Mouse (Mus musculus): ENCODE measurements around the gene Tarbp1. TPM values are rescaled to one million over a fixed set of nuclear protein-coding genes. Genes with fewer than 3 reads are reported as not detected.

The Tarbp1 gene
- polyA plus RNA-seq, 1 experiment from 2014 or later, result 1.4 TPM

GRCm38 (mm10) chr8:126504492-126505182, 29.8 kb upstream of the Tarbp1 start:
- Histone ChIP-seq H3K27ac (no peak overlapping the region), H3K36me3 (ENCODE audit: poor library complexity, severe bottlenecking) (no peaks in the 10 kb centered on the region), H3K9ac (no peak overlapping the region), H3K27me3 (no peaks in the 10 kb centered on the region), H3K4me2 (no peak overlapping the region), H3K4me3 (no peak overlapping the region), H3K4me1 (no peaks in the 10 kb centered on the region), H3K9me3 (replicated peaks) (peaks cover 3% of the 10 kb centered on the region; the same call in 1 of the 2 replicates)
- WGBS, result 89% methylated on average over 16 of the region's 16 CpGs
- ATAC-seq, result no peak

- ATAC-seq, result no peak
- Histone ChIP-seq H3K27ac (no peak overlapping the region), H3K4me3 (no peak overlapping the region), H3K4me1 (peaks cover 14% of the 10 kb centered on the region), H3K9ac (no peak overlapping the region), H3K4me2 (no peak overlapping the region), H3K27me3 (no peaks in the 10 kb centered on the region), H3K36me3 (ENCODE audit: poor library complexity, severe bottlenecking) (no peaks in the 10 kb centered on the region), H3K9me3 (replicated peaks) (peaks cover 3% of the 10 kb centered on the region; the same call in 1 of the 2 replicates)
- WGBS, result 52% methylated on average over 2 of the region's 2 CpGs
These were observed 27.9 kb upstream of the Tarbp1 start for GRCm38 (mm10) chr8:126502722-126503121.

DNA sequence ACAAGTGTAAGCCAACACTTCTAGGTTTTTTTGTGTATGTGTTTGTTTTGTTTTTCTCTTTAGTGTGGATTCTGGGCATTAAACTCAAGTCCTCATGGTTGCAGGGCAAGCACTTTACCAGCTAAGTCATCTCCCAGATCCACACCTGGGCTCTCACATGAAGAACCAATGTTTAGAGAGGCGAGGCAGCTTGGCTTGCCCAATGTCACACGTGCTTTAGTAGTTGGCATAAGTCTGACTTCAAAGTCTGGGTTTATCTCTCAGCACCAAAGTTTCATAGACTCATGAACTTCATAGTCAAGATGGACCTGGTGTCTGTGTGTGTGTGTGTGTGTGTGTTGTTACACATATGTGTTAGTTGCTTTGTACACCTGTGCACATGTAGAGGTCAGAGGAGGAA, 24.5 kb upstream of the Tarbp1 start:
- 97% methylated on average over 2 of the region's 2 CpGs for WGBS
- Histone ChIP-seq H3K9ac (no peak overlapping the region), H3K4me2 (no peak overlapping the region), H3K4me1 (peaks cover 16% of the 10 kb centered on the region), H3K9me3 (replicated peaks) (no peaks in the 10 kb centered on the region), H3K27me3 (no peaks in the 10 kb centered on the region), H3K27ac (no peak overlapping the region), H3K36me3 (ENCODE audit: poor library complexity, severe bottlenecking) (no peaks in the 10 kb centered on the region), H3K4me3 (no peak overlapping the region)
- no peak for ATAC-seq

GRCm38 (mm10) chr8:126498465-126498864, 23.6 kb upstream of the Tarbp1 start:
- Histone ChIP-seq H3K4me1 (peaks cover 16% of the 10 kb centered on the region), H3K4me2 (peak overlapping the region; percentile 61), H3K27me3 (no peaks in the 10 kb centered on the region), H3K36me3 (ENCODE audit: poor library complexity, severe bottlenecking) (no peaks in the 10 kb centered on the region), H3K9ac (peak overlapping the region; percentile 52; the same call in 1 of the 2 replicates), H3K4me3 (no peak overlapping the region; the same call in 1 of the 2 replicates), H3K9me3 (replicated peaks) (no peaks in the 10 kb centered on the region), H3K27ac (peak overlapping the region; percentile 91; the same call in 1 of the 2 replicates)
- ATAC-seq, result peak; percentile 17
- WGBS, result 9% methylated on average over 6 of the region's 6 CpGs

- Histone ChIP-seq H3K4me2 (peak overlapping the region; percentile 61), H3K9ac (peak overlapping the region; percentile 52), H3K36me3 (ENCODE audit: poor library complexity, severe bottlenecking) (no peaks in the 10 kb centered on the region), H3K9me3 (replicated peaks) (no peaks in the 10 kb centered on the region), H3K27me3 (no peaks in the 10 kb centered on the region), H3K4me1 (peaks cover 16% of the 10 kb centered on the region), H3K4me3 (peak overlapping the region; percentile 34), H3K27ac (peak overlapping the region; percentile 91)
- WGBS, result 3% methylated on average over 27 of the region's 27 CpGs
- ATAC-seq, result peak; percentile 95
These were observed 22.9 kb upstream of the Tarbp1 start for GRCm38 (mm10) chr8:126497541-126498428.

DNA sequence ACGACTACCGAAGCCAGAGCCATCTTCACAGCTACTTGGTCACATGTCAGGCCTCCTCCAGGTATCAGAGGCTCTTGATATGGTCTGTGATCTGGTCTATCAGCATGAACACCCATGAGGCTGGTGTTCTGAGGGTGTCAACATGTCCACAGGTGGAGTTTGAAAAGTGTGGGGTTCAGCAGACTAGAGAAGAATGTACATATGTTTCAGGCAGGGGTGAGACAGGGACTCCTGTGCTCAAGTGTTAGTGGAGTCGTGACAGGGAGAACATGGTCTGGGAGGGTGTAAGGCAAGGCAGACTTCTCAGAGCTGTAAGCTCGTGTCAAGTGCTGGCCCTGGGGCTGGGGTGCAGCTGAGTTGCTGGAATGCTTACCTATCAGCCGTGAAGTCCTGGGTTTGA, 22.1 kb upstream of the Tarbp1 start:
- H3K4me1 ChIP-seq, result peaks cover 16% of the 10 kb centered on the region
- H3K9ac ChIP-seq, result peak overlapping the region; percentile 9; the same call in 1 of the 2 replicates
- H3K4me3 ChIP-seq, result no peak overlapping the region
- H3K36me3 ChIP-seq (ENCODE audit: poor library complexity, severe bottlenecking), result no peaks in the 10 kb centered on the region
- 79% methylated on average over 5 of the region's 5 CpGs for WGBS
- no peaks in the 10 kb centered on the region for H3K9me3 ChIP-seq (replicated peaks)
- ATAC-seq, result no peak
- no peak overlapping the region for H3K27ac ChIP-seq
- H3K27me3 ChIP-seq, result no peaks in the 10 kb centered on the region
- H3K4me2 ChIP-seq, result no peak overlapping the region

DNA sequence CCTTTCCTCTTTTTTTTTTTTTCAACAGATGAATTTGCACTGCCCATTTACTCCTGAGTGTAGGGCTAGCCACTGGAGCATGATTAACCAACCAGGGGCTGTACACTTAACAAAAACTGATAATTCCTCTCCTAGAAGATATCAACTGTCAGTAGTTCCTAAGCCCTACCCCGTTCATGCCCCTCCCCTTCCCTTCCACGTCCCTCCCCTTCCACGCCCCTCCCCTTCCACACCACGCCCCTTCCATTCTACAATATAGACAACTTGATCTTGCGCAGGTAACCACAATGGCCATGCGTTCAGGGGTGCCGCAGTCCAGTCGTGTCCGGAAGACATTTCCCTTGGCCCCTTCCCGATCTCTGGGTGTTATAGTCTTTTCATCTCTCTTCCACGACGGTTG, 20.6 kb upstream of the Tarbp1 start:
- Histone ChIP-seq H3K9me3 (replicated peaks) (no peaks in the 10 kb centered on the region), H3K9ac (no peak overlapping the region), H3K27me3 (no peaks in the 10 kb centered on the region), H3K4me2 (no peak overlapping the region), H3K4me1 (peaks cover 16% of the 10 kb centered on the region), H3K36me3 (ENCODE audit: poor library complexity, severe bottlenecking) (no peaks in the 10 kb centered on the region), H3K4me3 (no peak overlapping the region), H3K27ac (no peak overlapping the region)
- no peak for ATAC-seq
- WGBS, result 81% methylated on average over 12 of the region's 12 CpGs

DNA sequence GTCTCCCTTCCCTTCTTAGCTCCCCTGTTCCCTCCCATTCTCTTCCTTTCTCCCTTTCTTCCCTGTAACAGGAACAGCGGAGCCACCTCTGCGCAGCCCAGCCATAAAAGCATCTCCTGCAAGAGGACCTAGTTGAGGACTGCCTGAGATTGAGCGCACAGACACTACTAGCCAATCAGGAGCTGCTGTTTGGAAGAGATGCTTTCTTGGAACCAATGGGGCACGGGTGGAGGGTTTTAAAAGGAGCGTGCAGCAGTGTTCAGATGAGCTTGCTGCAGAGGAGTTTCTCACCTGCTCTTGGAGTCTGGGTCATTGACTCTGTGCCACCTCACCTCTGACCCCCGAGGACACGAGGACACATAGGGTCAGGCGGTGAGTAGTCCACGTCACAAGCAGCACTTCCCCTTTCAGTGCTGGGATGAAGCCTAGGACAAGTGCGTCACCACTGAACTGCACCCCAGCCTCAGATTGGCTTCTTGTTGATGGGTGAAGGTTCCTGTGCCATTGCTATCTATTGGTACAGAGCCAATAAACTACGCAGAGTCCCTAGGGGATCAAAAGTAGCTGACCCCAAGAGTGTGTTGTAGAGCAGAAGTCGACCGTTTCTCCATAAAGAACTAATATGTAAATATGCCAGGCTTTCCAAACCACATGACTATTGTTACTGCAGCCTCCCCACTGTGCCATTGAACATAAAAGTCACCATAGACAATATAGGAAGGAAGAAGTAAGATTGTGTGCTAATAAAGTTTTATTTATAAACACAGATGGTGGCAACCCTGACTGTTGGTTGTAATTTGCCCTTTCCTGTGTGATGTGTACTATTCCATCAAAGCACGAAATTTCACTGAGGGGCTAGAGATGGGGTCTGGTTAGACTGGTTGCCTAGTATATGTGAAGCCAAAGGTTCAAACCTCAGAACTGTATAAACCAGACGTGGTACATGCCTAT, 19.6 kb upstream of the Tarbp1 start:
- no peak overlapping the region for H3K27ac ChIP-seq
- ATAC-seq, result no peak
- no peak overlapping the region for H3K4me3 ChIP-seq
- WGBS, result 76% methylated on average over 15 of the region's 15 CpGs
- H3K4me1 ChIP-seq, result peaks cover 16% of the 10 kb centered on the region
- H3K9me3 ChIP-seq (replicated peaks), result no peaks in the 10 kb centered on the region
- H3K27me3 ChIP-seq, result no peaks in the 10 kb centered on the region
- no peak overlapping the region for H3K4me2 ChIP-seq
- H3K36me3 ChIP-seq (ENCODE audit: poor library complexity, severe bottlenecking), result no peaks in the 10 kb centered on the region
- no peak overlapping the region for H3K9ac ChIP-seq

GRCm38 (mm10) chr8:126482938-126483337, 8.1 kb upstream of the Tarbp1 start:
- ATAC-seq, result peak; percentile 70
- Histone ChIP-seq H3K4me1 (peaks cover 4% of the 10 kb centered on the region; the same call in 1 of the 2 replicates), H3K36me3 (ENCODE audit: poor library complexity, severe bottlenecking) (no peaks in the 10 kb centered on the region), H3K4me2 (no peak overlapping the region), H3K9me3 (replicated peaks) (no peaks in the 10 kb centered on the region), H3K27ac (no peak overlapping the region), H3K4me3 (no peak overlapping the region), H3K27me3 (peaks cover 9% of the 10 kb centered on the region; the same call in 1 of the 2 replicates), H3K9ac (no peak overlapping the region)
- WGBS, result 11% methylated on average over 5 of the region's 5 CpGs

DNA sequence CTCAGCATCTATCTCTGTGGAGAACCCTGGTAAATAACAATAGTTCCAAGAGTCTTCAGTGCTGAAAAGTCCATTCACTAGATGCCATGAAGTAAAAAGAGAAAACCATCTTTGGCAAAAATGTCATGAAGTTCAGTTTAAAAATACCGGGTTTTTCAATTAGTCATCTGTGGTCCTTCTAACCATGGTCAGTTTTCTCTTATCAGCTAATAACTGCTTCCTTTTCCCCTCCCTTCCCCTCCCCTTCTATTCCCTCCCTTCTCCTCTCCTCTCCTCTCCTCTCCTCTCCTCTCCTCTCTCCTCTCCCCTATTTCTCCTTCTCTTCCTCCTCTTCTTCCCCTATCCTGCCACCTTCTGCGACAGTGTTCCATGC, 7.5 kb upstream of the Tarbp1 start:
- peaks cover 9% of the 10 kb centered on the region; the same call in 1 of the 2 replicates for H3K27me3 ChIP-seq
- peaks cover 4% of the 10 kb centered on the region; the same call in 1 of the 2 replicates for H3K4me1 ChIP-seq
- no peaks in the 10 kb centered on the region for H3K36me3 ChIP-seq (ENCODE audit: poor library complexity, severe bottlenecking)
- H3K27ac ChIP-seq, result no peak overlapping the region
- ATAC-seq, result no peak
- no peak overlapping the region for H3K9ac ChIP-seq
- no peaks in the 10 kb centered on the region for H3K9me3 ChIP-seq (replicated peaks)
- no peak overlapping the region for H3K4me3 ChIP-seq
- no peak overlapping the region for H3K4me2 ChIP-seq
- WGBS, result 64% methylated on average over 2 of the region's 2 CpGs

DNA sequence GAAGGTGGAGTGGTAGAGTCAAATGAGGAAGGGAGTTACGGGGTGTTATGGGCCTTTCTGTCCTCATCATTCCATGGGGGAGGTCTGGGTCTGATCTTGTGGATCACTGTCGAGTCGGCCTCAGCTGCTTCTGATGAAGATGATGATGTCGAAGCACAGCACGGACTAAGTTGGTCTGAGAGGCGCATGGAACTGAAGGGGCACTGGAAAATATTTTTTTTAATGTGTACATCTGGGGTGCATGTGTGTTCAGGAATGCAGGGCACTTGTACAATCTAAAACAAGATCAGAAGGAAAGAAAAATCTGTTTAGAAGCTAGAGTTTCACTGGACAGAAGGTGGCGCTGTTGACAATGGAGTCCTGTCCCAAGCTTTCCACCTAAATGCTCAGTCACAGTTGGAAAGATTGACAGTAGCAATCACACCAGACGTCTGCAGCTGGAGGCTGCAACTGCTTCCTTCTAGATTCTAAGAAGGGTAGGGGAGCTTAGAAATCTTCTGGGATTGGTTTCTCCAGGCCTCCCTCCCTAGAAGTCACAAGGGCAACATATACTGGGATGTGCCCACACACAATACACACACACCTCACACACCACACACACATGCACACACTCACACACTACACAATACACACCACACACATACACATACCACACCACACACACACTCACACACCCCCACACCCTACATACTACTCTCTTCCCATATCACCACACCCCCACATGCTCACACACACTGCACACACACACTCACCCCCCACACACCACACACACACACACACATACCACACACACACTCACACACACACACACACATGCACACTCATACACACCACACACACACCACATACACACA, 6.9 kb upstream of the Tarbp1 start:
- no peak overlapping the region for H3K27ac ChIP-seq
- no peaks in the 10 kb centered on the region for H3K9me3 ChIP-seq (replicated peaks)
- no peak overlapping the region for H3K9ac ChIP-seq
- H3K4me3 ChIP-seq, result no peak overlapping the region
- H3K27me3 ChIP-seq, result peaks cover 11% of the 10 kb centered on the region
- peaks cover 4% of the 10 kb centered on the region; the same call in 1 of the 2 replicates for H3K4me1 ChIP-seq
- ATAC-seq, result peak; percentile 55; the same call in 1 of the 2 replicates
- no peaks in the 10 kb centered on the region for H3K36me3 ChIP-seq (ENCODE audit: poor library complexity, severe bottlenecking)
- WGBS, result 41% methylated on average over 8 of the region's 8 CpGs
- no peak overlapping the region for H3K4me2 ChIP-seq
